Mouse (Mus musculus) kidney, adult 11 months (tissue): ENCODE measurements around the gene Zbtb8os.

Source experiments
- DNase-seq: peaks from one replicate; pipeline ENCODE4 v3.0.0; 2022

Zbtb8os gene

DNA sequence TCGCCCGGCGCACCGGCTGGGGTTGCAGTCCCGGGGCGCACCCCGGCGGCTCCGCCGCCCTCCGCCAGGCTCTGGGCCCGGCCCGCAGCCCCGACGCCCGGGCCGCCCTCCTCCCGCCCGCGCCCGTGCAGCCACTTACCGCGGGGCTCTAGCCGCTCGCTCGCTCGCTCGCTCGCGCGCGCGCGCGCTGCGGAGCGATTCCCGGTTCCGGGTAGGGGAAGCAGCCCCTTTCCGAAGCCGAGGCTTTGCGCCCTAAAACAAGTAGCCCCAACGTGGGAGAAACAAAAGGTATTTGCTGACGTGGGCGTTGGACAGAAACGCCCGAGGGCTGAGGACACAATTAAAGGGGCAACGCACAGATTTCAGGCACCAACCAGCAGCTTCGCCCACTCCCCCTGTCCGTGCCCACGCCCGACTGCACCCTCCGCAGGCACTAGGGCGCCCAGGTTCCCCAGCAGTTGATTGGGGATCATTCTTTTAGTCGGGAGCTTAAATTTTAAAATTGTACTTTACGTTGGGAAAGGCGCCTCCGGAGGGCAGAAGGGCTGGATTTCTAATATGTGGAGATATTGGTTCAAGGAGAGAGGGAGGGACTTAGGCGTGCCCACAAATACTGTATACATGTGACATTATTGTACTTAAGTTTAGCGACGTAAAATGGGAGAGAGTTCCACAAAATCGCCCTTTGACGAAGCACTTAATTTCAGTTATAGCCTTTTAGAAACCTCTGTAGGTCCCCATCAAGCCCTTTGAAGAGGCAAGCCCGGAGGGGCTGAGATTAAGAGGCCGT, 42.3 kb downstream of the Zbtb8os start, which contains the start of gene Zbtb8a:
Gene Zbtb8a (minus strand): TSS at position 516 of the 790 bp plus-strand sequence.
- peak; percentile 33 for DNase-seq

DNA sequence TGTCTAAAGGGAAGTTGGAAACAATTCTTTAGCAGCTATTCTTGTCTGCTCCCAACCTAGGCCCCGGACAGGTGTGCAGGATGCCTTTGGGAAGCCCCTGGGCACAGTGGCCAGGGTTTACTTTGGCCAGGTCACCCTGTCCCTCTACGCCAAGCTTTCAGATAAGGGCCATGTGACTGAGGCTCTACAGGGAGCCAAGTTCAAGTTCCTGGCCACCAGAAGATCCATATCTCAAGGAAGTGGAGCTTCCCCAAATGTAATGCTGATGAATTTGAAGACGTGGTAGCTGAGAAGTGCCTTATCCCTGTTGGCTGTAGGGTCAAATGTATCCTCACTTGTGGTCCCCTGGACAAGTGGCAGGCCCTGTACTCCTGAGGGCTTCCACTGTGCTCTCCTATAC, 44.3 kb downstream of the Zbtb8os start:
- DNase-seq, result no peak

DNA sequence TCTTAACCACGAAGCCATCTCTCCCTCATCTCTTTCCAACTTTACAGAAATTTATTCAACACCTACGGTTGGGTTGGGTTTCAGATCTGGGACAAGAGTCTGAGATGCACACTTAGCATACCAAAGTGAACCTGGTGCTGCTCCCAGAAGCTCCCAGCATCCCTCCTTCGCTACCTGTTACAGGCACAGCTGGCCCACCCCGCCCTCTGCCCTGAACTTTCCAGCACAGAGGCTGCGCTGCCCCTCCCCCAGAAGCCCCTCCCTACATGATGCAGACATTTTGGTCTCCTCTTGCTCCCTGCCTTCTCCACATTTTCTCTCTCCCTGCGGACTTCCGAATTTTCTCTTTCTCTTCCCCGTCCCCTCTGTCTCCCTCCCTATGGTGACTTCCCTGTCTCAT, 45.7 kb downstream of the Zbtb8os start:
- no peak for DNase-seq

DNA sequence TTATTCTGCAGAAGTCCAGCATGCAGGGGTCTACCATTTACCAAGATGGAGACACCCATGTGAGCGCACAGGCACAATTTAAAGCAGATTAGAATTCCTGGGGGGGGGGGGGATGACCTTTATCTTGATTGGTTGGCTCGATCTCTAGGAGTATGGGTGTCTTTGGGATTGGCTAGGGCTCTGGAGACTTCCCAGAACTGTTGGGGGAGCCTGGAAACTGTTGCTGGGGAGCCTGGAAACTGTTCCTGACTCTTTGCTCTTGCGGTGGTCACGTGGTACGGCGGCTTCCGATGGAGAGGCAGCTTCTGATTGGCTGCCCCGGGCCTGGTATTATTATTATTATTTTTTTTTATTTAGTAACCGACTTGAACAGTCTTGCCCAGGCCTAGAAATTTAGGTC, 46.5 kb downstream of the Zbtb8os start:
- no peak for DNase-seq

DNA sequence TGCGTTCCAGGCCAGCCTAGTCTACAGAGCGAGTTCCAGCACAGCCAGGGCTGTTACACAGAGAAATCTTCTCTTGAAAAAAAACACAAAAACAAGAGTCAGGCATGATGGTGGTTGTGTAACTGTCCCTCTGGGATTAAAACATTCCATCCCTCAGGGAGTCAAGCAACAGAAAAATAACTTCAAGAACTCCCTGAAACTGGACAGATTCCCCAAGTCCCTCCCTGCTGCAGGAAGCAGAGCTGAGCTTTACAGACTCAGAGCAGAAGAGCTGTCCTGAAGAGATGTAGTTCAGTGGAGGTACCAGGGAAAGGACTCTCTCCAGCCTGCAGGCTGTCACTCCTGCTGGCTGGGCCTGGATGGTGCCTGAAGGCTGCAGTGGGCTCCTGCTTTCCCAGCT, 47.0 kb downstream of the Zbtb8os start:
- DNase-seq, result peak; percentile 17

DNA sequence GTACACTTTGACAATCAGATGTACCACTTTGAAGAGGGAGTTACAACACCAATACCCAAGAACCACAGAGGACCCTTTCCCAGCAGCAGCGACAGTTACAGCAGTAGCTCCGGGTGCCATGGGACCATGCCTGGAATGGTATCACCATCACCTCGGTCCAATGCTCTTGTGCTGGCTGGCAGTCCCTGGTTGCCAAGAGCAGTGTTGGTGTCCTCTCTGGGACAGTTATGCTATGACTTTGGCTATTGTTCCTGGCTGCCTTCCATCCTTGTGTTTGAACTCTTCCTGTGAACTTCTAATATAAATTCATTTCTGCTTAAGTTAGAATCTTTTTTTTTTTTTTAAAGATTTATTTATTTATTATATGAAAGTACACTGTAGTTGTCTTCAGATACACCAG, 48.1 kb downstream of the Zbtb8os start:
- DNase-seq, result no peak

DNA sequence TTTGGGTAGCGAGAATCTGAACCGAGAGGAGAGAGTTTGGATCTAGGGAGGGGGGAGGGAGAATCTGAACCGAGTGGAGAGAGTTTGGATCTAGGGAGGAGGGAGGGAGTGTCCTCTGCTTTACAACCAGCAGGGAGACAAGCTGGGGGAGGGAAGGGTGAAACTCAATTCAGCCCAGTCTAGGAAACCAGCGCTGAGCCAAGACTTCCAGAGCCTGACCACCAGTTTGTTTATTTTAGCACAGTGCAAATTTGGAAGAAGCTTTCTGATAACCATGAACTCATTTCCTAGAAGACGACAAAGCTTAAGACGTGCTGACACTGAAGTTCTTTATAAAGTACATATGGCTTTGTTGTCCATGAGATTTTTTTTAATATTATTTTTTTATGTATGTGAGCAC, 48.9 kb downstream of the Zbtb8os start:
- peak; percentile 28 for DNase-seq

DNA sequence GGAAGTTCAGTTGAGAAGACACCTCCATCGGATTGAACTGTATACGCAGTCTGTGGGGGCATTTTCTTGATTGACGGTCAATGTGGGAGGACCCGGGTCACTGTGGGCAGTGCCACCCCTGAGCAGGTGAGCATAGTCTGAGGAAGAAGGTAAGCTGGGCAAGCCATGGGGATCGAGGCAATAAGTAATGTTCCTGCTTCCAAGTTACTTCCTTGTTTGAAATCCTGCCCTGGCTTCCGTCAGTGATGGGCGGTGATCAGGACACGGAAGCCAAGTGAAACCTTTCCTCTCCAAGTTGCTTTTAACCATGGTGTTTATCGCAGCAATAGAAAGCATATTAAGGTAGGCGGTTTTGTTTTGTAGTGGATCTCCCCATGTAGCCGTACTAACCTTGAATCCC, 50.2 kb downstream of the Zbtb8os start:
- no peak for DNase-seq

DNA sequence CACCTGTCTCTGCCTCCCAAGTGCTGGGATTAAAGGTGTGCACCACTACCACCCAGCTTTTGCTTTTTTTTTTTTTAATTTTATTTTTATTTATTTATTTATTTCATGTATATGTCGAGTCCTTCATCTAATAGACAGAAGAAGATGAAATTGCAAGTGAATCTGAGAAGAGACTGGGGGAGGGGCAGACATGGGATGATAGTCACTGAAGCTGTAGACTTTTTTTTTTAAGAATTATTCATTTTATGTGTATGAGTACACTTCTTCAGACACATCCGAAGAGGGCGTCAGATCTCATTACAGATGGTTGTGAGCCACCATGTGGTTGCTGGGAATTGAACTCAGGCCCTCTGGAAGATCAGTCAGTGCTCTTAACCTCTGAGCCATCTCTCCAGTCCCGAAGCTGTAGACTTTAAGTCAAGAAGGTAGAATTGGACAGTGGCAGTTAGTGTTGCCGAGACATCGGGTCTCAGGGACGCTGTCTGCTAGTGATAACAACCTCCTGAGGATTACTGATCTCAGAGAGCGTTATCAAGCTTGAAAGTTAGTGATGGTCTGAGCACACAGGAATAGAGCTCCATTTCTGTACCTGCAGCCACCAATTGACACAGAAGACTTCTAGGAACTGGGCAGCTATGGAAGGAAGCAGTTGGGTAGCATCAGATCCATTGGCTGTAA, 50.9 kb downstream of the Zbtb8os start:
- DNase-seq, result no peak

DNA sequence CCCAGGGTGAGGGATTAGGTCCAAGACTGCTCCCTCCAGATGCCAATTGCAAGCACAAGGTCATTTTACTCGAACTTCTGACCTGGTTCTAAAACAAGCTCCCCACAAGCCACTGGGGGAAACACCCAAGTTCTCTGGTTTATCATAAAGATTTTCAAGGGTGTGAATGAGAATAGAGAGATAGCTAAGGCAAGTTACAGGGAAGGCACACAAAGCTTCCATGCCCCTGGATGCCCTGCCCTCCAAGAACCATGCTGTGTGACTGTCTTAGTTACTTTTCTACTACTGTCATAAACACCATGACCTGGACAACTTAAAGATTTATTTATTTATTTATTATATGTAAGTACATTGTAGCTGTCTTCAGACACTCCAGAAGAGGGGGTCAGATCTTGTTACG, 51.5 kb downstream of the Zbtb8os start:
- no peak for DNase-seq

DNA sequence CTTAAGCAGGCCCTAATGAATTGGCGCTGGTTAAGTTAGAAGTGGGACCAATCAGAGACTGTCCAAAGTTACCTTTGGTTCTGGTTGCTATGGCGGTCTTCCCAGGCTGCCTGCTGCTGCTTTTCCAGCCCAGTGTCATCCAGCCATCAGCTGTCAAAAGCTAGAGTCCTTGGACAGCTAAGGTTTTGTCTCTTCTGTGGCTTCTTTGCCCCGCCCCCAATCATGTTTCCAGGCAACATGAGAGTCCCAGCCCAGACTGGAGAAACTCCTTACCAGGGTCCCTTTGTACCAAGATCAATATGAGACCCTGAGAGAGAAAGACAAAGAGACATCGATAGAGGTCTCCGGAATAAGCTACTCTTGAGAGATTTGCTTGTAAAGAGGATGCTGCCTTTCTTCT, 52.9 kb downstream of the Zbtb8os start:
- no peak for DNase-seq

DNA sequence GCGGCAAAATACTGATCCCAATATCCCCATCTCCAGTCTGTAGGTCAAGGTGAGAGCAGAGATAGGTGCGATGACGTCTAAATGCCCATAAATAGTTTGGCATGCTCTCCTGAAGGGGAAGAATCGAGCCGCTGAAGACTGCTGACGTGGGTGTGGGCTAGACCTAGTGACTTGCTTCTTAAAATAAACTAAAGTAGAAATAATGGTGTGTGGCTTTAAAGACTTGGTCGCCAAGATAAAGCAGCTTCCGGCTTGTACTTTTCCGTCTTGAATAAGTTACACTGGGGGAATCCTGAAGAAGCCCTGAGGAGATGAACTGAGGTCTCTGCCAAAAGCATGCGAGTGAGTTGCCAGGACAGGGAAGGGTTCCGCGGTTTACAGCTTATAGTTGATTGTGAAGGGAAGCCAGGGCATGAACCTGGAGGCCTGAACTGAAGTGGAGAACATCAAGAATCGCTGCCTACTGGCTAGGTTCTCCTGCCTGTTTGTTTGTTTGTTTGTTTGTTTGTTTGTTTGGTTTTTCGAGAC, 54.8 kb downstream of the Zbtb8os start:
- no peak for DNase-seq

DNA sequence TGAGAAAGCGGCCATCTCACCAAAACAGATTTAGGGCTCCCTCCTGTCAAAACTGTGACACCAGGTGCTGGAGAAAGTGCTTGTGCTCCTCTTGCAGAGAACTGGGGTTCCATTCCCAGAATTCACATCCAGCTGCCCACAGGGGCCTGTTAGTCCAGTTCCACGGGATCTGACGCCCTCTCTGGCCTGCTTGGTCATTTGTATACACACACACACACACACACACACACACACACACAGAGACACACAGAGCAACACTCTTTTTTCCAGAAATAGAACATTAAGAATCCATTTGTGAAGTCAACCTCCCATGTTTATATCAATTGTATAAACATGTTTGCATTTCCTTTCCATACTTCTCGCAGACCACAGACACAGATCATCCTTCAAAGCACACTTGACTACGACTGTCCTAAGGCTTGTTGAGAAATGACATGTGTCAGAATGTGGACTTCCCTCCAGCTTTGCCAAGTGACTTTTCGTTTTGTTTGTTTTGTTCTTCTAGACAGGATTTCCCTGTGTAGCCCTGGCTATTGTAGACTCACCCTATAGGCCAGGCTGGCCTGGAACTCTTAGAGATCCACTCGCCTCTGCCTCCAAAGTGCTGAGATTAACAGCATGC, 55.6 kb downstream of the Zbtb8os start:
- no peak for DNase-seq

DNA sequence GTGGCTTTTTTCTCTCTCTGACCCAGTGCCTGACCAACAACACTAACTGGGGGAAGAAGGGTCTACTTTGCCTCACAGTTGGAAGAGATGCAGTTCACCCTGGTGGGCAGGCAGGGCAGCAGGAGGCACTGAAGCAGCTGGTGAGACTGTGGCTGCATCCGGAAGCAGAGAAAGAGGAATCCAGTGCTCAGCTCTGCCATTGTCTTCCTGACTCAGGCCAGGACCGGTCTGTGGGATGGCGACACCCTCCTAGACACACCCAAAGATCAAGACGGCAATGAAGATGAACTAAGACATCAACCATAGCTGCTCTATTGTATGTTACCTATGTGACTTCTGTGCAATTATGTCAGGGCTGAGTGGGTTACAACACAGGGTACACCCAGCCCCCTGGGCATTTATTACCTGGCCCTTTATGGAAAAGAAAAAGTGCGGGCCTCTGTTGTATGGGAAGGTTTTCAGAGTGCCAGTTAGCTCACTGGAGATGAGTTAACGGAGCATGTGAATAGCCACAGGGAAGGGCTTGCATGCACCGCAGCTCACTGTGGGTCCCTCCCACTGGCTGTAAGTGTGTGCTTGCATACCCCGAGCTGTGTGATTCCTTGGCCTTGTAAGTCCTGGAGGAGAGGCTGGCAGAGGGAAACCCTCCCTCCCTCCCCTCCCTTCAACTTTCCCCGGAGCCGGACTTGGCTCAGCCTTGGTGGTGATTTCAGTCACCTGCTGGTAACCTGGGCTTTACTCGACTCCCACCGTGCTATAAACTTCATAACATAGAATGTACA, 58.8 kb downstream of the Zbtb8os start:
- DNase-seq, result no peak

DNA sequence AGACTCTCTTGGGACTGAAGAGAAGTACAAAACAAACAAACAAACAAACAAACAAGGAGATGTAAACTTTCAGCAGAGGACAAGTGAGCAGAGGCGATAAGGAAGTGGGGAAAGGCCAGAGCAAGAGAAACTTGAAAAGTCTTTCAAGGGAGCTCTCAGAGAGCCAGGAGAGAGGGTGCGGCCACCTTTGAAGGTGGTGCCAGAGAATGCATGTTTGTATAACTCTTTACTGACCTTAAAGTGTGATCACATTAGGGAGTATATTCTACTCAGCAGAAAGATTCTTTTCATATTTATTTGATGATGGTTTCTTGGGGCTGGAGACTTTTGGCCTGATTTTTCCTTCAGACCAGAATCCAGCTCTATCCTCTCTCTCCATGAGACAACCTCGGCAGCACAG, 61.5 kb downstream of the Zbtb8os start:
- DNase-seq, result no peak

DNA sequence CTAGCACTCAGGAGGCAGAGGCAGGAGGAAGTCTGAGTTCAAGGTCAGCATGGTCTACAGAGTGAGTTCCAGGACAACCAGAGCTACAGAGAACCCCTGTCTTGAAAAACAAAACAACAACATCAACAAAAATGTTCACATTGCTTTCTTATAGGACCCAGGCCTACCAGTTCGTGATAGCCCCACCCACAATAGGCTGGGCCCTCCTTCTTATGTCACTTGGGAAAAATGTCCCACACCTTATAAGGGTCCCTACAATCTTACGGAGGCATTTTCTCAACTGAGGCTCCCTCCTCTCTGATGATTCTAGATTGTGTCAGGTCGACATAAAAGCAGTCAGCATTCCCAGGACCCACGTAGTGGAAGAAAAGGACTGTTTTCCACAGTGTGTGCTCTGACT, 64.3 kb downstream of the Zbtb8os start:
- no peak for DNase-seq
